Mouse (Mus musculus): ENCODE data around the gene Jmjd6.
"Not testable (repeated sequence)": the region's sequence is repeated elsewhere in the genome, so short reads cannot be mapped to it uniquely, and the experiment has no call there.

Gene Jmjd6

GRCm38 (mm10) chr11:116826550-116827504 is 16.4 kb downstream of the Jmjd6 start:
- CTCF ChIA-PET, result interaction anchor here (0.6 kb wide), 1 partner anchor 1466 kb away, joined by 3 read pairs; no protein-coding TSS in a partner anchor

GRCm38 (mm10) chr11:116825230-116825629 is 18.0 kb downstream of the Jmjd6 start:
- CTCF ChIA-PET, result interaction anchor here (0.7 kb wide), 1 partner anchor 195 kb away, joined by 6 read pairs; no protein-coding TSS in a partner anchor

GRCm38 (mm10) chr11:116823885-116824284 is 19.4 kb downstream of the Jmjd6 start:
- CTCF ChIA-PET, result not testable (repeated sequence)

GRCm38 (mm10) chr11:116823255-116823654 is 20.0 kb downstream of the Jmjd6 start:
- CTCF ChIA-PET, result no interaction called here

- CTCF ChIA-PET, result no interaction called here
These were observed 20.6 kb downstream of the Jmjd6 start for GRCm38 (mm10) chr11:116822626-116823025.

- CTCF ChIA-PET, result no interaction called here
These were observed 21.0 kb downstream of the Jmjd6 start for GRCm38 (mm10) chr11:116822215-116822614.

- CTCF ChIA-PET, result no interaction called here
These were observed 21.9 kb downstream of the Jmjd6 start for GRCm38 (mm10) chr11:116821057-116821940.

GRCm38 (mm10) chr11:116819932-116820593 is 23.2 kb downstream of the Jmjd6 start:
- CTCF ChIA-PET, result interaction anchor here (0.6 kb wide), 1 partner anchor 12 kb away, joined by 19 read pairs; no protein-coding TSS in a partner anchor

- CTCF ChIA-PET, result no interaction called here
These were observed 24.5 kb downstream of the Jmjd6 start for GRCm38 (mm10) chr11:116818722-116819121.

GRCm38 (mm10) chr11:116817567-116817966 is 25.7 kb downstream of the Jmjd6 start:
- CTCF ChIA-PET, result interaction anchor here (0.7 kb wide), 1 partner anchor 65 kb away, joined by 5 read pairs; no protein-coding TSS in a partner anchor

GRCm38 (mm10) chr11:116816769-116817168 is 26.5 kb downstream of the Jmjd6 start:
- CTCF ChIA-PET, result interaction anchor here (0.6 kb wide), 1 partner anchor 14 kb away, joined by 5 read pairs; no protein-coding TSS in a partner anchor

GRCm38 (mm10) chr11:116814884-116815415 is 28.3 kb downstream of the Jmjd6 start:
- CTCF ChIA-PET, result no interaction called here

GRCm38 (mm10) chr11:116814076-116814883 is 29.0 kb downstream of the Jmjd6 start:
- CTCF ChIA-PET, result no interaction called here

- CTCF ChIA-PET, result no interaction called here
These were observed 29.6 kb downstream of the Jmjd6 start for GRCm38 (mm10) chr11:116813610-116814009.

GRCm38 (mm10) chr11:116812793-116813529 is 30.3 kb downstream of the Jmjd6 start:
- CTCF ChIA-PET, result no interaction called here

GRCm38 (mm10) chr11:116810983-116811901 is 32.0 kb downstream of the Jmjd6 start:
- CTCF ChIA-PET, result interaction anchor here (0.7 kb wide), 1 partner anchor 107 kb away, joined by 5 read pairs; no protein-coding TSS in a partner anchor

GRCm38 (mm10) chr11:116810528-116810927 is 32.7 kb downstream of the Jmjd6 start:
- CTCF ChIA-PET, result no interaction called here

- CTCF ChIA-PET, result no interaction called here
These were observed 33.7 kb downstream of the Jmjd6 start for GRCm38 (mm10) chr11:116809520-116809919.

Measured in spleen, embryonic (tissue).